Mouse (Mus musculus): ENCODE measurements around the gene Ndel1.

Gene Ndel1

GRCm38 (mm10) chr11:68776147-68776655, 95.5 kb downstream of the Ndel1 start:
- no peak for DNase-seq

Measured in kidney, postnatal 25 days (tissue).